Mouse (Mus musculus) large intestine, adult 2 months (tissue): Measurements from ENCODE around the gene Tma7. TPM values are rescaled to one million over a fixed set of nuclear protein-coding genes. Genes with fewer than 3 reads are reported as not detected.

ENCODE experiments used
- DNase-seq: peaks from one replicate; pipeline ENCODE4 v3.0.0-alpha.2; 2012; ENCODE audit warnings: low read depth, low spot score
- WGBS: fragments of 180-500 bp; shearing (Covaris S2); methylation state at CpG from one replicate; pipeline ENCODE4 v1.1.7; 2018; 5-methylcytosine and 5-hydroxymethylcytosine counted together
- polyA plus RNA-seq: library from polyadenylated mRNA; depleted of rRNA; stranded (reverse); fragments of >200 nt; gene quantifications from 2 replicates; pipeline ENCODE4 v1.2.3, GENCODE M21; 2012; rRNA removed

Gene Tma7
- 48.8 and 51.7 TPM in 2 replicates for polyA plus RNA-seq

GRCm38 (mm10) chr9:109082124-109082800 lies at the start of gene Tma7, which contains the start of gene Ccdc51:
Gene Tma7, minus strand, starts transcription at chr9:109082587.
Gene Ccdc51, plus strand, starts transcription at chr9:109082493.
- WGBS, result 1% methylated on average over 37 of the region's 37 CpGs
- peak; percentile 67 for DNase-seq

GRCm38 (mm10) chr9:109130076-109130475 lies 47.7 kb upstream of the Tma7 start:
- no peak for DNase-seq
- 70% methylated on average over 5 of the region's 5 CpGs for WGBS

- WGBS, result 32% methylated on average over 3 of the region's 3 CpGs
- DNase-seq, result no peak
Observed at GRCm38 (mm10) chr9:109128211-109128610, 45.8 kb upstream of the Tma7 start.

GRCm38 (mm10) chr9:109127076-109127475 lies 44.7 kb upstream of the Tma7 start:
- no peak for DNase-seq
- 67% methylated on average over 4 of the region's 4 CpGs for WGBS

GRCm38 (mm10) chr9:109125481-109125880 lies 43.1 kb upstream of the Tma7 start:
- WGBS, result 68% methylated on average over 3 of the region's 3 CpGs
- no peak for DNase-seq

- no peak for DNase-seq
- 74% methylated on average over 2 of the region's 2 CpGs for WGBS
Observed at GRCm38 (mm10) chr9:109125043-109125442, 42.7 kb upstream of the Tma7 start.

GRCm38 (mm10) chr9:109124164-109124563 lies 41.8 kb upstream of the Tma7 start:
- WGBS, result 88% methylated on average over 3 of the region's 3 CpGs
- no peak for DNase-seq

GRCm38 (mm10) chr9:109123266-109123665 lies 40.9 kb upstream of the Tma7 start:
- WGBS, result 27% methylated on average over 6 of the region's 6 CpGs
- DNase-seq, result no peak

- WGBS, result 46% methylated on average over 2 of the region's 2 CpGs
- DNase-seq, result no peak
Observed at GRCm38 (mm10) chr9:109122553-109123085, 40.2 kb upstream of the Tma7 start.

GRCm38 (mm10) chr9:109120956-109121355 lies 38.6 kb upstream of the Tma7 start:
- 91% methylated on average over 6 of the region's 6 CpGs for WGBS
- DNase-seq, result no peak

GRCm38 (mm10) chr9:109119571-109119970 lies 37.2 kb upstream of the Tma7 start:
- WGBS, result 36% methylated on average over 9 of the region's 9 CpGs
- DNase-seq, result no peak

- 82% methylated on average over 4 of the region's 4 CpGs for WGBS
Observed at GRCm38 (mm10) chr9:109118106-109118505, 35.7 kb upstream of the Tma7 start.

GRCm38 (mm10) chr9:109116205-109116604 lies 33.8 kb upstream of the Tma7 start:
- DNase-seq, result no peak
- WGBS, result 90% methylated on average over 10 of the region's 10 CpGs

More at GRCm38 (mm10) chr9:109118106-109118505, 35.7 kb upstream of the Tma7 start:
- no peak for DNase-seq

- WGBS, result 91% methylated on average over 7 of the region's 7 CpGs
- no peak for DNase-seq
Observed at GRCm38 (mm10) chr9:109114871-109115270, 32.5 kb upstream of the Tma7 start.

GRCm38 (mm10) chr9:109114276-109114675 lies 31.9 kb upstream of the Tma7 start:
- 92% methylated on average over 11 of the region's 11 CpGs for WGBS
- no peak for DNase-seq

- WGBS, result 86% methylated on average over 8 of the region's 8 CpGs
- DNase-seq, result no peak
Observed at GRCm38 (mm10) chr9:109113331-109113730, 30.9 kb upstream of the Tma7 start.

GRCm38 (mm10) chr9:109111591-109111990 lies 29.2 kb upstream of the Tma7 start:
- WGBS, result 96% methylated on average over 9 of the region's 9 CpGs
- no peak for DNase-seq

GRCm38 (mm10) chr9:109111101-109111500 lies 28.7 kb upstream of the Tma7 start:
- no peak for DNase-seq
- 78% methylated on average over 4 of the region's 4 CpGs for WGBS

- DNase-seq, result no peak
- WGBS, result 95% methylated on average over 11 of the region's 11 CpGs
Observed at GRCm38 (mm10) chr9:109110240-109110639, 27.9 kb upstream of the Tma7 start.

GRCm38 (mm10) chr9:109107341-109107740 lies 25.0 kb upstream of the Tma7 start:
- DNase-seq, result no peak

GRCm38 (mm10) chr9:109105648-109106047 lies 23.3 kb upstream of the Tma7 start:
- 79% methylated on average over 12 of the region's 12 CpGs for WGBS

More at GRCm38 (mm10) chr9:109107341-109107740, 25.0 kb upstream of the Tma7 start:
- WGBS, result 74% methylated on average over 5 of the region's 6 CpGs

More at GRCm38 (mm10) chr9:109105648-109106047, 23.3 kb upstream of the Tma7 start:
- DNase-seq, result no peak
